Mouse (Mus musculus) cerebellum, adult 2 months (tissue): Measurements from ENCODE around the gene Ptges.

Source experiments
- CTCF ChIP-seq: fragments of 200-500 bp; IDR thresholded peaks from 2 replicates; pipeline ENCODE4 v1.5.1; 2011; ENCODE audit warnings: low read depth, mild to moderate bottlenecking, control low read depth, low read length, moderate library complexity, borderline replicate concordance; ENCODE audit not compliant: insufficient read depth
- POLR2A ChIP-seq: fragments of 200-500 bp; IDR thresholded peaks from 2 replicates; pipeline ENCODE4 v1.6.1; 2011; ENCODE audit warnings: low read length, control low read depth, borderline replicate concordance; ENCODE audit not compliant: insufficient read depth

GRCm38 (mm10) chr2:30875096-30875495 is 54.6 kb downstream of the Ptges start:
- TF ChIP-seq CTCF (no peak), POLR2A (no peak)
